Mouse (Mus musculus) forebrain, postnatal 0 days (tissue): ENCODE measurements around the gene Tor1aip1. TPM values are rescaled to one million over a fixed set of nuclear protein-coding genes. Genes with fewer than 3 reads are reported as not detected.
"Not testable (repeated sequence)": the region's sequence is repeated elsewhere in the genome, so short reads cannot be mapped to it uniquely, and the experiment has no call there.

Source experiments
- ATAC-seq: fragments of 200-750 bp; cut with Nextera tagmentation; 2 replicates; pipeline ENCODE4 v1.8.0; 2017; ENCODE audit warnings: mild to moderate bottlenecking, moderate library complexity
- DNase-seq: peaks from one replicate; pipeline ENCODE4 v3.0.0-alpha.2; 2015
- H3K27ac ChIP-seq: fragments of 300-500 bp; sonication (generic); 2 replicates; pipeline ENCODE4 v1.5.1; 2014; ENCODE audit warnings: low read depth, mild to moderate bottlenecking, antibody characterized with exemption, low read length, moderate library complexity, mixed read lengths
- H3K27me3 ChIP-seq: fragments of 300-500 bp; sonication (generic); 2 replicates; pipeline ENCODE4 v1.6.1; 2014; ENCODE audit warnings: mild to moderate bottlenecking, low read length, mixed read lengths; ENCODE audit not compliant: insufficient read depth
- H3K36me3 ChIP-seq: fragments of 300-500 bp; sonication (generic); 2 replicates; pipeline ENCODE4 v1.6.1; 2014; ENCODE audit warnings: mild to moderate bottlenecking, moderate library complexity; ENCODE audit not compliant: insufficient read depth
- H3K4me1 ChIP-seq: fragments of 300-500 bp; sonication (generic); 2 replicates; pipeline ENCODE4 v1.6.1; 2014; ENCODE audit warnings: antibody characterized with exemption; ENCODE audit not compliant: insufficient read depth
- H3K4me2 ChIP-seq: fragments of 300-500 bp; sonication (generic); 2 replicates; pipeline ENCODE4 v1.6.1; 2014; ENCODE audit warnings: low read depth, mild to moderate bottlenecking, moderate library complexity
- H3K4me3 ChIP-seq: fragments of 300-500 bp; sonication (generic); 2 replicates; pipeline ENCODE4 v1.5.1; 2014; ENCODE audit warnings: low read depth, low read length, mixed read lengths
- H3K9ac ChIP-seq: fragments of 300-500 bp; sonication (generic); 2 replicates; pipeline ENCODE4 v1.6.1; 2014; ENCODE audit warnings: mild to moderate bottlenecking
- H3K9me3 ChIP-seq: fragments of 300-500 bp; sonication (generic); 2 replicates; pipeline ENCODE4 v1.6.1; 2016; ENCODE audit warnings: low read length
- CTCF ChIP-seq: sonication (generic); IDR thresholded peaks from 2 replicates; pipeline ENCODE4 v1.5.1; 2016; ENCODE audit warnings: antibody characterized with exemption, control low read depth, low read depth
- WGBS: fragments of 180-500 bp; shearing (Covaris S2); extraction: QIAGEN DNeasy Blood & Tissue Kit; methylation state at CpG from one replicate; pipeline ENCODE4 v1.1.7; 2014; 5-methylcytosine and 5-hydroxymethylcytosine counted together
- polyA plus RNA-seq: library from polyadenylated mRNA; unstranded; fragments of >200 nt; fragmentation: Nextera tagmentation; extraction: Ambion mirVana; gene quantifications from 2 replicates; pipeline ENCODE4 v1.2.1, GENCODE M21; 2015
- total RNA-seq: library from RNA; depleted of rRNA; stranded (reverse); fragments of >200 nt; gene quantifications from 2 replicates; pipeline ENCODE4 v1.2.3, GENCODE M21; 2014

Gene Tor1aip1
- total and polyA plus RNA-seq, 2 experiments from 2014 or later, result 20.4 to 23.1 TPM

- 0 out of 2 replicates have a peak, but pooled peaks cover 5% of the 10 kb centered on the region for H3K4me1 ChIP-seq
- WGBS, result 85% methylated on average over 5 of the region's 5 CpGs
- H3K4me3 ChIP-seq, result no peak overlapping the region
- no peak overlapping the region for H3K9ac ChIP-seq
- TF ChIP-seq CTCF, result no peak
- 0 out of 2 replicates have a peak overlapping the region, but pooled peaks have one; percentile 52 for H3K4me2 ChIP-seq
- H3K36me3 ChIP-seq, result 0 out of 2 replicates have a peak, but pooled peaks cover 5% of the 10 kb centered on the region
- DNase-seq, result no peak
- H3K9me3 ChIP-seq, result no peaks in the 10 kb centered on the region
- no peaks in the 10 kb centered on the region for H3K27me3 ChIP-seq
- ATAC-seq, result no peak
- H3K27ac ChIP-seq, result no peak overlapping the region
These were observed 6.2 kb upstream of the Tor1aip1 start for GRCm38 (mm10) chr1:156042481-156042880.

- 0 out of 2 replicates have a peak, but pooled peaks cover 5% of the 10 kb centered on the region for H3K36me3 ChIP-seq
- H3K27me3 ChIP-seq, result no peaks in the 10 kb centered on the region
- DNase-seq (no peak), ATAC-seq (no peak)
- H3K27ac ChIP-seq, result no peak overlapping the region
- peak overlapping the region; percentile 57; the same call in 1 of the 2 replicates for H3K4me3 ChIP-seq
- no peak overlapping the region for H3K9ac ChIP-seq
- TF ChIP-seq CTCF, result no peak
- H3K4me1 ChIP-seq, result 0 out of 2 replicates have a peak, but pooled peaks cover 5% of the 10 kb centered on the region
- H3K4me2 ChIP-seq, result peak overlapping the region; percentile 52
- 57% methylated on average over 7 of the region's 7 CpGs for WGBS
- no peaks in the 10 kb centered on the region for H3K9me3 ChIP-seq
These were observed 5.4 kb upstream of the Tor1aip1 start for GRCm38 (mm10) chr1:156041451-156042241.

- ATAC-seq, result peak; percentile 77
- H3K4me3 ChIP-seq, result peak overlapping the region; percentile 57
- peak overlapping the region; percentile 49 for H3K9ac ChIP-seq
- peak overlapping the region; percentile 52 for H3K4me2 ChIP-seq
- TF ChIP-seq CTCF, result no peak
- 0 out of 2 replicates have a peak, but pooled peaks cover 5% of the 10 kb centered on the region for H3K36me3 ChIP-seq
- 2% methylated on average over 22 of the region's 22 CpGs for WGBS
- H3K27me3 ChIP-seq, result no peaks in the 10 kb centered on the region
- peak; percentile 90 for DNase-seq
- 0 out of 2 replicates have a peak, but pooled peaks cover 5% of the 10 kb centered on the region for H3K4me1 ChIP-seq
- H3K9me3 ChIP-seq, result no peaks in the 10 kb centered on the region
- no peak overlapping the region for H3K27ac ChIP-seq
These were observed 4.6 kb upstream of the Tor1aip1 start for GRCm38 (mm10) chr1:156040731-156041401.

GRCm38 (mm10) chr1:156039989-156040388 is 3.7 kb upstream of the Tor1aip1 start:
- H3K4me1 ChIP-seq, H3K9me3 ChIP-seq, H3K9ac ChIP-seq, H3K27me3 ChIP-seq, H3K4me3 ChIP-seq, H3K27ac ChIP-seq, DNase-seq, H3K36me3 ChIP-seq, ATAC-seq, H3K4me2 ChIP-seq: not testable (repeated sequence)
- 0 out of 2 replicates have a peak, but pooled peaks have one; percentile 34 for TF ChIP-seq CTCF
- WGBS, result 69% methylated on average over 7 of the region's 7 CpGs

- no peak overlapping the region for H3K9ac ChIP-seq
These were observed 884 bp upstream of the Tor1aip1 start for GRCm38 (mm10) chr1:156037144-156037583.

GRCm38 (mm10) chr1:156035269-156035929 is 881 bp downstream of the Tor1aip1 start, which contains the start of gene Tor1aip2:
Gene Tor1aip2 (plus strand): TSS chr1:156035403.
- peak within 1 kb of the TSS; percentile 95 for H3K9ac ChIP-seq
- TF ChIP-seq CTCF, result no peak
- WGBS, result 1% methylated on average over 59 of the region's 59 CpGs

More at GRCm38 (mm10) chr1:156037144-156037583, 884 bp upstream of the Tor1aip1 start:
- Histone ChIP-seq H3K27ac (no peak overlapping the region), H3K36me3 (peaks cover 11% of the 10 kb centered on the region), H3K4me2 (no peak overlapping the region), H3K4me3 (no peak overlapping the region), H3K4me1 (peaks cover 12% of the 10 kb centered on the region), H3K27me3 (no peaks in the 10 kb centered on the region), H3K9me3 (no peaks in the 10 kb centered on the region)
- ATAC-seq (no peak), DNase-seq (no peak)
- 60% methylated on average over 5 of the region's 5 CpGs for WGBS
- no peak for TF ChIP-seq CTCF

More at GRCm38 (mm10) chr1:156035269-156035929, 881 bp downstream of the Tor1aip1 start, which contains the start of gene Tor1aip2:
- Histone ChIP-seq H3K27ac (peak within 1 kb of the TSS; percentile 100), H3K36me3 (peaks cover 27% of the 10 kb centered on the region), H3K4me1 (peaks cover 8% of the 10 kb centered on the region), H3K27me3 (no peaks in the 10 kb centered on the region), H3K4me3 (peak within 1 kb of the TSS; percentile 91), H3K4me2 (peak within 1 kb of the TSS; percentile 64), H3K9me3 (no peaks in the 10 kb centered on the region)
- peak; percentile 57 for ATAC-seq
- DNase-seq, result no peak
